Mouse (Mus musculus) E14TG2a.4 (cell line): ENCODE measurements around the gene Flywch1.

Experiments
- CTCF ChIP-seq: conservative IDR thresholded peaks from 2 replicates; pipeline ENCODE4 v1.5.1; 2014; ENCODE audit warnings: low read length
- POU5F1 ChIP-seq: IDR thresholded peaks from 2 replicates; pipeline ENCODE4 v1.6.1; 2014; ENCODE audit warnings: low read length, borderline replicate concordance

- no peak for TF ChIP-seq POU5F1
- no peak for TF ChIP-seq CTCF
Measured at GRCm38 (mm10) chr17:23777141-23777540, 5.7 kb upstream of the Flywch1 start.
